Mouse (Mus musculus): ENCODE results near the gene Dnajb4. TPM values are rescaled to one million over a fixed set of nuclear protein-coding genes. Genes with fewer than 3 reads are reported as not detected.

Dnajb4 gene
- polyA plus RNA-seq, 1 experiment from 2014 or later = 33.7 TPM

DNA sequence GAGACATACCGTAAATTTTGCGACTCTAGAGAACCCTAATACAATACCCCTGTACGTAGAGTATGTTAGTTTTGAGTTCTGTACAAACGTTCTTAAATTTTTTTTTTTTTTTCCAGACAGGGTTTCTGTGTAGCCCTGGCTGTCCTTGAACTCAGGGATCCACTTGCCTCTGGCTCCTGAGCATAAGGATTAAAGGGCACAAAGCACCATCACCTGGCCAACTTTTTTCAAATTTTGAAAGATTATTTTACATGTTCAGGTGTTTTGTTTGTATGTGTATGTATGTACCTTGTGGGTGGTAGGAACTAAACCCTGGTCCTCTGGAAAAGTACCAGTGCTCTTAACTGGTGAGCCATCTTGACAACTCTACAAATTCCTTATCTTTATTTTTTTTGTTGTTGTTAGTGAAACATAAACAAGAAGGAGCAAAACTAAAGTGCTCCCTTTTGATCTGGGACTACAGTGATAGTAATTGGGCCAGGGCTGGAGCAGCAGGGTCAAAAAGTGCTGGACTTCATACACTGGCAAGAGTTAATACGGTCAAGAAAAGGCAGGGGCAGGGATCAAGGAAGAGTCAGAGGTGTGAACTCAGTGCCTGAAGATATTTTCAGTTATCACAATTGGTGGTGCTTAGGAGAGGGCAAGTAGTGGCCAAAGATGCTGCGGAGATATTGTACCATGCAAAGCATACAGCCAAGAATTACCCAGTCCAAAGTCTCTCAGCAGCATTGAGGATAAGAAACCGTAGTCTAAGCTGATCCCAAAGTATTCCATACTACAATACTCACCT, 1.8 kb downstream of the Dnajb4 start:
- H3K9me3 ChIP-seq (ENCODE audit: low read depth, low read length) = no peaks in the 10 kb centered on the region
- peak overlapping the region; percentile 80 for H3K4me2 ChIP-seq
- no peaks in the 10 kb centered on the region for H3K27me3 ChIP-seq (ENCODE audit: insufficient read depth, low read length)
- no peak for TF ChIP-seq CTCF (IDR thresholded peaks at IDR 0.05; ENCODE audit: low read depth)
- H3K36me3 ChIP-seq (ENCODE audit: insufficient read depth) = peaks cover 5% of the 10 kb centered on the region; the same call in 1 of the 2 replicates
- H3K4me3 ChIP-seq (ENCODE audit: low read depth, low read length) = no peak overlapping the region; the same call in 1 of the 2 replicates
- H3K27ac ChIP-seq (ENCODE audit: low read depth) = no peak overlapping the region
- DNase-seq (no peak), ATAC-seq (ENCODE audit: insufficient read depth) (no peak)
- WGBS = 80% methylated on average over 7 of the region's 7 CpGs
- H3K9ac ChIP-seq = no peak overlapping the region
- H3K4me1 ChIP-seq (ENCODE audit: insufficient read depth) = peaks cover 6% of the 10 kb centered on the region; the same call in 1 of the 2 replicates

DNA sequence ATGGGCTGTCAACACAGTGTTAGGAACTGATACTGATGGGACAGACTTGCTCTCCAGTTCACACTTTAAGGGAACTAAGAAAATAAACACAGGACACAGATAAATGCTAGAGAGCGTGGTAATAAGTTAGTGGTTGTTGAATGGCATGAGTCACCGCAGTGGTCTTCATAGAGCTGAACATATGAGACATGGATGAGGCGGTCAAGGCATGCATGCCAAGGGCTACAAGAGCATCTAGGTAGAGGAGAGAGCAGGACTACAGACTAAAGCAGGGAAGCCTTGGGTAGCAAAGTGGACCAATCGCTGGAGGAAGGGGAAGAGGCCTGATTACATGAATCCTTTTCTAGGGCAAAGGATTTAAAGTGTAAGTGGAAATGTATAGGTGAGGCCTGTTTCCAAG, 2.9 kb downstream of the Dnajb4 start:
- no peak for TF ChIP-seq CTCF (IDR thresholded peaks at IDR 0.05; ENCODE audit: low read depth)
- H3K4me1 ChIP-seq (ENCODE audit: insufficient read depth) = no peaks in the 10 kb centered on the region; the same call in 1 of the 2 replicates
- 84% methylated on average over 4 of the region's 4 CpGs for WGBS
- H3K27ac ChIP-seq (ENCODE audit: low read depth) = no peak overlapping the region
- ATAC-seq (ENCODE audit: insufficient read depth) = no peak
- DNase-seq = no peak
- peaks cover 2% of the 10 kb centered on the region; the same call in 1 of the 2 replicates for H3K36me3 ChIP-seq (ENCODE audit: insufficient read depth)
- no peak overlapping the region for H3K9ac ChIP-seq
- H3K9me3 ChIP-seq (ENCODE audit: low read depth, low read length) = no peaks in the 10 kb centered on the region
- no peaks in the 10 kb centered on the region for H3K27me3 ChIP-seq (ENCODE audit: insufficient read depth, low read length)
- no peak overlapping the region for H3K4me3 ChIP-seq (ENCODE audit: low read depth, low read length)
- H3K4me2 ChIP-seq = no peak overlapping the region

DNA sequence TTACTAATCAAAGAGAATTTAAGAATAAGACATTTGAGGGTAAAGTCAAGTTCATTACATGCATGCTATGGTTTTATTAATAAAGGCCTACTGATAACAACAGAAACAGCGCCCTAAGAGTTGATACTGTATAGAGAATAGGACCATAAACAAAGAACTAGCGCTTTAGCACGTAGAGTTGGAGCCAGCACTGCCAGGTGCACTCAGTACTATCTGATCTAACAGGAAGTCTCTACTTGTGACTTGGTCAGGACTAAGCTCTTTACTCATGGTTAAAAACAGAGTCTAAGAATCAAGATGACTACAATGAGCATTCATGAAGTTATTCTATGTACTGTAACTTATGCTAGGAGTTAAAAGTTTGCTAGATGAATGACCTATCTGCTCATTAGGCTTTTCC, 5.5 kb downstream of the Dnajb4 start:
- ATAC-seq (ENCODE audit: insufficient read depth) (no peak), DNase-seq (no peak)
- no peaks in the 10 kb centered on the region for H3K27me3 ChIP-seq (ENCODE audit: insufficient read depth, low read length)
- TF ChIP-seq CTCF (IDR thresholded peaks at IDR 0.05; ENCODE audit: low read depth) = no peak
- H3K27ac ChIP-seq (ENCODE audit: low read depth) = no peak overlapping the region
- H3K9me3 ChIP-seq (ENCODE audit: low read depth, low read length) = no peaks in the 10 kb centered on the region
- WGBS = 79% methylated on average over 3 of the region's 3 CpGs
- no peak overlapping the region for H3K9ac ChIP-seq
- H3K4me1 ChIP-seq (ENCODE audit: insufficient read depth) = no peaks in the 10 kb centered on the region
- no peak overlapping the region for H3K4me3 ChIP-seq (ENCODE audit: low read depth, low read length)
- H3K4me2 ChIP-seq = no peak overlapping the region
- H3K36me3 ChIP-seq (ENCODE audit: insufficient read depth) = no peaks in the 10 kb centered on the region

DNA sequence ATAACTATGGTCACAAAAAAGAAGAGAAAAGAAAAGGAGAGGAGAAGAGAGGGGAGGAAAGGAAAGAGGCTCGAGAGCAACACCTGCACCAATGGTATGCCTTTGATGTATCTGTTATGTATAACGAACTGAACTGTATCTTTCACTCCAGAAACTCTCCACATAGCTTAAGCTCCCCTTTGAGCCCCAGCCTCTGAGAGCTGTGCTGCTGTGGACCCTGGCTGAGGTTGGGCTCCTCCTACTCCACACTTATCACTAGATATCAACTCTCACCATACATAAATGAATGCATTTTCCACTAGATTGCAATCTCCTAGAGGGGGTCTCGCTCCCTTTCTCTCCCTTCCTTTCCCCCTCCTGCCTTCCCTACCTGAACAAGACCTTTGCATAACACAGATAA, 6.1 kb downstream of the Dnajb4 start:
- WGBS = 36% methylated on average over 3 of the region's 3 CpGs
- ATAC-seq (ENCODE audit: insufficient read depth) (no peak), DNase-seq (no peak)
- Histone ChIP-seq H3K27me3 (ENCODE audit: insufficient read depth, low read length) (no peaks in the 10 kb centered on the region), H3K4me2 (no peak overlapping the region), H3K27ac (ENCODE audit: low read depth) (no peak overlapping the region), H3K4me3 (ENCODE audit: low read depth, low read length) (no peak overlapping the region), H3K9ac (no peak overlapping the region), H3K9me3 (ENCODE audit: low read depth, low read length) (no peaks in the 10 kb centered on the region), H3K4me1 (ENCODE audit: insufficient read depth) (no peaks in the 10 kb centered on the region), H3K36me3 (ENCODE audit: insufficient read depth) (no peaks in the 10 kb centered on the region)
- no peak for TF ChIP-seq CTCF (IDR thresholded peaks at IDR 0.05; ENCODE audit: low read depth)

DNA sequence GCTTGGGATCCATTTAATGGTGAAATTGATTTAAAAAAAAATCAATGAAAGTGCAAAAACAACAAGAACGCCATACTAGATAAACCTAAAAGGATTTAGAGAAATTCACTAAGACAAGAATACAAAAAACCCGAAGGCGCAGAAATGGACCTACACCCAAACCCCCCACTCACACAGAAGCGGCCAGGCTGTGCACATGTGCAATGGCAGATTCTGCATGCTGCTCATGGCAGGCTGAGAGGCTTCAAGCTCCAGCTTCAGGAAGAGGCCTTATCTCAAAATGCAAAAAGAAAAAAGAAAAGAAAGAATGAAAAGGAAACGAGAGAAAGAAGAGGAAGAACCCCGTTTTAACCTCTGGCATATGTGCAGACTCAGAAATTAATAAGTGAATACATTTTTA, 6.7 kb downstream of the Dnajb4 start:
- Histone ChIP-seq H3K4me3 (ENCODE audit: low read depth, low read length) (no peak overlapping the region), H3K9me3 (ENCODE audit: low read depth, low read length) (no peaks in the 10 kb centered on the region), H3K4me1 (ENCODE audit: insufficient read depth) (no peaks in the 10 kb centered on the region), H3K27me3 (ENCODE audit: insufficient read depth, low read length) (no peaks in the 10 kb centered on the region), H3K9ac (no peak overlapping the region), H3K4me2 (no peak overlapping the region), H3K27ac (ENCODE audit: low read depth) (no peak overlapping the region), H3K36me3 (ENCODE audit: insufficient read depth) (no peaks in the 10 kb centered on the region)
- ATAC-seq (ENCODE audit: insufficient read depth) (no peak), DNase-seq (no peak)
- TF ChIP-seq CTCF (IDR thresholded peaks at IDR 0.05; ENCODE audit: low read depth) = no peak
- WGBS = 81% methylated on average over 6 of the region's 6 CpGs

DNA sequence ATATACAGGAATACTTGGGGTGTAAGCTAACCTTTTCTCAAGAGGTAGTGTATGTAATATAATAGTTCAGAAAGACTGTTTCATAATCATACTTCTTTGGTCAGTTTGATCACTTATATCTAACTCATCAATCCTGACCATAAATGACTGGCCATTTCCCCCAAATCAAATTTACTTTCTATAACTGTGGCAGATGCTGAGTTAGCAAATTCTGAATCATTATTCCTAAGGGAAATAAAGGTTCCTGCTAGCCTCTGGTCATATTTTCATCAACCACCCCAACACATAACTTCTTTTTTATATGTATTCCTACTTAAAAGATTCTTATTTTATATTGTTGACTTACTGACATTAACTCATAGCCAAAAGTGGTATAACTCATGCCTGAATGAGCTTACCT, 7.2 kb downstream of the Dnajb4 start:
- DNase-seq (no peak), ATAC-seq (ENCODE audit: insufficient read depth) (no peak)
- no peaks in the 10 kb centered on the region for H3K36me3 ChIP-seq (ENCODE audit: insufficient read depth)
- no peaks in the 10 kb centered on the region for H3K9me3 ChIP-seq (ENCODE audit: low read depth, low read length)
- H3K9ac ChIP-seq = no peak overlapping the region
- H3K27me3 ChIP-seq (ENCODE audit: insufficient read depth, low read length) = no peaks in the 10 kb centered on the region
- H3K27ac ChIP-seq (ENCODE audit: low read depth) = no peak overlapping the region
- no peaks in the 10 kb centered on the region for H3K4me1 ChIP-seq (ENCODE audit: insufficient read depth)
- no peak overlapping the region for H3K4me2 ChIP-seq
- no peak overlapping the region for H3K4me3 ChIP-seq (ENCODE audit: low read depth, low read length)
- no peak for TF ChIP-seq CTCF (IDR thresholded peaks at IDR 0.05; ENCODE audit: low read depth)

DNA sequence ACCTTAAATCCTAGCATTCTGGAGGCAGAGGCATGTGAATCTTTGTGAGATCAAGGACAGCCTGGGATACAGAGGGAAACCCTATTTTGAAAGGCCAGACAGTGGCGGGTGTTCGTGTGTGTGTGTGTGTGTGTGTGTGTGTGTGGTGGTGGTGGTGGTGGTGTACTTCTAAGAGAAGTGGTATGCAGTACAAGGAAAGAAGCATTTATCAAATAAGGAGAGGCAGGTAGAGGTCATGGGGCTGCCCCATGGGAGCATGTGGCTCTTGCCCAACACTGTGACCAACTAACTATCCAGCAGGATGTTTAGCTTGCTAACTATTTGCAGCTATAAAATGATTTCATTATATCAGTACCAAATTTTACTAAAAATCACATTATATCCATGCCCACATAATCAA, 8.5 kb downstream of the Dnajb4 start:
- no peak overlapping the region for H3K4me3 ChIP-seq (ENCODE audit: low read depth, low read length)
- no peak for TF ChIP-seq CTCF (IDR thresholded peaks at IDR 0.05; ENCODE audit: low read depth)
- no peaks in the 10 kb centered on the region for H3K4me1 ChIP-seq (ENCODE audit: insufficient read depth)
- no peak overlapping the region for H3K4me2 ChIP-seq
- H3K9ac ChIP-seq = no peak overlapping the region
- DNase-seq = no peak
- no peak overlapping the region for H3K27ac ChIP-seq (ENCODE audit: low read depth)
- no peak for ATAC-seq (ENCODE audit: insufficient read depth)
- no peaks in the 10 kb centered on the region for H3K9me3 ChIP-seq (ENCODE audit: low read depth, low read length)
- no peaks in the 10 kb centered on the region for H3K27me3 ChIP-seq (ENCODE audit: insufficient read depth, low read length)
- WGBS = 70% methylated on average over 2 of the region's 2 CpGs
- H3K36me3 ChIP-seq (ENCODE audit: insufficient read depth) = no peaks in the 10 kb centered on the region
